Mouse (Mus musculus) thymus, postnatal 10 days (tissue): ENCODE results near the gene Ptk6.

Source experiments
- DNase-seq, 2 experiments: peaks; one replicate each; pipeline ENCODE4 v3.0.0; 2021; ENCODE audit warnings: low spot score in 2 of 2

Ptk6 gene

GRCm38 (mm10) chr2:181202422-181202821, at the start of gene Ptk6:
TSS of gene Ptk6 (minus strand) at chr2:181202789.
- no peak for DNase-seq

GRCm38 (mm10) chr2:181251841-181252240, 49.3 kb upstream of the Ptk6 start:
- no peak for DNase-seq

- no peak for DNase-seq
These were observed 46.6 kb upstream of the Ptk6 start for GRCm38 (mm10) chr2:181249217-181249616.

GRCm38 (mm10) chr2:181245031-181245430, 42.4 kb upstream of the Ptk6 start:
- no peak for DNase-seq

- DNase-seq, result no peak
These were observed 41.3 kb upstream of the Ptk6 start for GRCm38 (mm10) chr2:181243706-181244394.

GRCm38 (mm10) chr2:181242314-181242665, 39.7 kb upstream of the Ptk6 start:
- DNase-seq, result no peak

GRCm38 (mm10) chr2:181241602-181242313, 39.2 kb upstream of the Ptk6 start, which contains the start of gene Helz2:
TSS of gene Helz2 (minus strand) at chr2:181242027.
- DNase-seq, result peak; percentile 55 to 60

- DNase-seq, result no peak
These were observed 38.3 kb upstream of the Ptk6 start for GRCm38 (mm10) chr2:181240806-181241440.

GRCm38 (mm10) chr2:181239261-181239660, 36.7 kb upstream of the Ptk6 start:
- no peak for DNase-seq

- DNase-seq, result no peak
These were observed 36.3 kb upstream of the Ptk6 start for GRCm38 (mm10) chr2:181238861-181239260.

- no peak for DNase-seq
These were observed 35.6 kb upstream of the Ptk6 start for GRCm38 (mm10) chr2:181238091-181238610.

- DNase-seq, result no peak
These were observed 34.8 kb upstream of the Ptk6 start for GRCm38 (mm10) chr2:181237251-181238014.

- DNase-seq, result no peak
These were observed 33.3 kb upstream of the Ptk6 start for GRCm38 (mm10) chr2:181235681-181236566.

- no peak for DNase-seq
These were observed 32.1 kb upstream of the Ptk6 start for GRCm38 (mm10) chr2:181234680-181235079.

GRCm38 (mm10) chr2:181233443-181233842, 30.9 kb upstream of the Ptk6 start:
- no peak for DNase-seq

- no peak for DNase-seq
These were observed 28.6 kb upstream of the Ptk6 start for GRCm38 (mm10) chr2:181231171-181231570.

GRCm38 (mm10) chr2:181228335-181228734, 25.7 kb upstream of the Ptk6 start:
- no peak for DNase-seq

- DNase-seq, result no peak
These were observed 24.5 kb upstream of the Ptk6 start for GRCm38 (mm10) chr2:181227122-181227521.

- DNase-seq, result no peak
These were observed 22.4 kb upstream of the Ptk6 start for GRCm38 (mm10) chr2:181224994-181225393.

GRCm38 (mm10) chr2:181220361-181220760, 17.8 kb upstream of the Ptk6 start:
- no peak for DNase-seq
